Mouse (Mus musculus): ENCODE results near the gene Scn2a.

The Scn2a gene

GRCm38 (mm10) chr2:65620556-65621166 is at the start of gene Scn2a:
Gene Scn2a, plus strand, starts transcription at chr2:65620771.
- DNase-seq (ENCODE audit: extremely low read depth, low read depth, low spot score): no peak

- DNase-seq (ENCODE audit: extremely low read depth, low read depth, low spot score): no peak
These were observed 32.9 kb upstream of the Scn2a start for GRCm38 (mm10) chr2:65587679-65588078.

GRCm38 (mm10) chr2:65607813-65608212 is 12.8 kb upstream of the Scn2a start:
- no peak for DNase-seq (ENCODE audit: extremely low read depth, low read depth, low spot score)

- DNase-seq (ENCODE audit: extremely low read depth, low read depth, low spot score): no peak
These were observed 8.7 kb upstream of the Scn2a start for GRCm38 (mm10) chr2:65611887-65612286.

GRCm38 (mm10) chr2:65619781-65620180 is 790 bp upstream of the Scn2a start:
- no peak for DNase-seq (ENCODE audit: extremely low read depth, low read depth, low spot score)

GRCm38 (mm10) chr2:65621254-65621653 is 683 bp downstream of the Scn2a start:
- DNase-seq (ENCODE audit: extremely low read depth, low read depth, low spot score): no peak

GRCm38 (mm10) chr2:65621838-65622237 is 1.3 kb downstream of the Scn2a start:
- no peak for DNase-seq (ENCODE audit: extremely low read depth, low read depth, low spot score)

GRCm38 (mm10) chr2:65652636-65653035 is 32.1 kb downstream of the Scn2a start:
- DNase-seq (ENCODE audit: extremely low read depth, low read depth, low spot score): no peak

- no peak for DNase-seq (ENCODE audit: extremely low read depth, low read depth, low spot score)
These were observed 36.5 kb downstream of the Scn2a start for GRCm38 (mm10) chr2:65657031-65657430.

- DNase-seq (ENCODE audit: extremely low read depth, low read depth, low spot score): no peak
These were observed 37.9 kb downstream of the Scn2a start for GRCm38 (mm10) chr2:65658430-65658829.

- no peak for DNase-seq (ENCODE audit: extremely low read depth, low read depth, low spot score)
These were observed 43.3 kb downstream of the Scn2a start for GRCm38 (mm10) chr2:65663892-65664291.

GRCm38 (mm10) chr2:65664481-65664880 is 43.9 kb downstream of the Scn2a start:
- DNase-seq (ENCODE audit: extremely low read depth, low read depth, low spot score): no peak

- no peak for DNase-seq (ENCODE audit: extremely low read depth, low read depth, low spot score)
These were observed 44.6 kb downstream of the Scn2a start for GRCm38 (mm10) chr2:65665180-65665579.

GRCm38 (mm10) chr2:65667590-65668436 is 47.2 kb downstream of the Scn2a start:
- no peak for DNase-seq (ENCODE audit: extremely low read depth, low read depth, low spot score)

GRCm38 (mm10) chr2:65668437-65669135 is 48.0 kb downstream of the Scn2a start:
- no peak for DNase-seq (ENCODE audit: extremely low read depth, low read depth, low spot score)

- no peak for DNase-seq (ENCODE audit: extremely low read depth, low read depth, low spot score)
These were observed 49.0 kb downstream of the Scn2a start for GRCm38 (mm10) chr2:65669561-65669960.

- no peak for DNase-seq (ENCODE audit: extremely low read depth, low read depth, low spot score)
These were observed 49.7 kb downstream of the Scn2a start for GRCm38 (mm10) chr2:65670153-65670817.

GRCm38 (mm10) chr2:65679621-65680020 is 59.0 kb downstream of the Scn2a start:
- DNase-seq (ENCODE audit: extremely low read depth, low read depth, low spot score): no peak

GRCm38 (mm10) chr2:65685151-65685550 is 64.6 kb downstream of the Scn2a start:
- DNase-seq (ENCODE audit: extremely low read depth, low read depth, low spot score): no peak

GRCm38 (mm10) chr2:65690456-65691184 is 70.0 kb downstream of the Scn2a start:
- DNase-seq (ENCODE audit: extremely low read depth, low read depth, low spot score): no peak

- DNase-seq (ENCODE audit: extremely low read depth, low read depth, low spot score): no peak
These were observed 73.9 kb downstream of the Scn2a start for GRCm38 (mm10) chr2:65694485-65694884.

All from fat pad, adult 2 months (tissue).